Mouse (Mus musculus) ES-E14 (cell line): Measurements from ENCODE around the gene S100a16.

Experiments used
- ZC3H11A ChIP-seq: IDR thresholded peaks from 2 replicates; pipeline ENCODE4 v1.6.1; 2012; ENCODE audit warnings: low read depth, mild to moderate bottlenecking, inconsistent platforms, low read length, borderline replicate concordance
- ZNF384 ChIP-seq: IDR thresholded peaks from 2 replicates; pipeline ENCODE4 v1.6.1; 2012; ENCODE audit warnings: low read depth, low read length, inconsistent platforms

DNA sequence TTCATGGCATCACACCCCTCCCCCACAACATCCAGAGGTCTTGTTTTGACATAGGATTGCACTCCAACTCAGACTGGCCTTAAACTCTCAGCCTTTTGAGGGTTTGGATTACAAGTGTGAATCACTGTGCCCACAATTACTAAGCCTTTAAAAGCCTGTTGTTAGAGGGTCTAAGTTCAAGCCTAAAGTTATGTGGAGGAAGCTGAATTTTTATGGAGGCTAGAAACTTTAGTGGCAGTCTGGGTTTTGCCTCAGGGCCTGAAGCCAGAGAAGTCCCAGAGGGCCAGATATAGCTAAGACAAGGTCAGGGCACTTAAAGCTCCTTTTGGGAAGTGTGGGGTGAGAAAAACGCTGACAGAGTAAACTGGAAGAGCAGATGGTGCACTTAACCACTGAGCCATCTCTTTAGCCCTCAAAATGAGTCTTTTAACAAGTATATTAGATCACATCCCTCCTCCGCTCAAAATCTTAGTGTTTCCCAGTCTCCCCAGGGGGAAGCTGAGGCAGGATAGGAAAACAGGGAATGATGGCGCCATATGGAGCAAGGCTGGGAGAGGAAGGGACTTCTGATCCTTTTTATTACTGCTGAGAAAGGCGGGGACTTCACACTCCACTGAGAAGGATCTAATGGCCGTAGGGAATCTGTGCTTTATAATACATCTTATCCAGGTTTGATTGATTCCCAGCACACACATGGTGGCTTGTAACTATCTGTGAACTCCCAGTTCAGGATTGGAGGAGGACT, 12.8 kb downstream of the S100a16 start:
- TF ChIP-seq ZC3H11A (no peak), ZNF384 (no peak)
